Mouse (Mus musculus): ENCODE measurements around the gene Zbtb16. TPM values are rescaled to one million over a fixed set of nuclear protein-coding genes. Genes with fewer than 3 reads are reported as not detected.

Gene Zbtb16
- total and polyA plus RNA-seq, 2 experiments, result 7.2 to 24.2 TPM

DNA sequence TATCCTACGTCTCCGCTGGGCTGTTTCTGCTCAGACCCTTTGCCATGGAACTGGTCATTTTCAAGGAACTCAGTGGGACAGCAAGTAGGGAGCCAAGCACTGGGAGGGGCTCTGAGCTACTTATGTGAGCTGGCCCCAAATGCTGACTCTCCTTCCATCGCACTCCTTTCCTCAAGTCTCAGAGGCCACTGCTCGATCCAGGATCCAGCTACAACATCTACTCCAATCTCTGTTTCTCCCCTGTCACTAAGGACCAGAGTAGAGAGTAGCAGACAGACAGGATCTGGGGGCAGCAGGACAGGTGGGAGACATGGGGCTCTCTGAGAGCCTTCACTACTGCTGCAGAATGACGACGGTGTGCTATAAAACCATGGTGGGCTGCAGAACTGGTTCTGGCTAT, 91.6 kb downstream of the Zbtb16 start:
- 67% methylated on average over 6 of the region's 6 CpGs for WGBS
- peaks cover 47% of the 10 kb centered on the region for H3K4me1 ChIP-seq (ENCODE audit: control insufficient read depth, insufficient read depth, low read length)
- H3K9ac ChIP-seq (ENCODE audit: low read depth, low read length), result peak overlapping the region; percentile 68

GRCm38 (mm10) chr9:48743338-48744285, 92.4 kb downstream of the Zbtb16 start:
- Histone ChIP-seq H3K36me3 (ENCODE audit: control insufficient read depth, insufficient read depth, low read length) (peaks cover 8% of the 10 kb centered on the region; the same call in 1 of the 2 replicates), H3K4me1 (ENCODE audit: control insufficient read depth, insufficient read depth, low read length) (peaks cover 48% of the 10 kb centered on the region), H3K9ac (ENCODE audit: low read depth, low read length) (peak overlapping the region; percentile 13; the same call in 1 of the 2 replicates), H3K27me3 (ENCODE audit: control insufficient read depth, insufficient read depth, low read length) (no peaks in the 10 kb centered on the region), H3K4me3 (ENCODE audit: insufficient read depth, low read depth, low read length) (no peak overlapping the region), H3K27ac (replicated peaks; ENCODE audit: insufficient read depth, low read depth, low read length) (peak overlapping the region; percentile 98), H3K79me2 (ENCODE audit: control insufficient read depth, insufficient read depth, low read length) (peaks cover 22% of the 10 kb centered on the region; the same call in 1 of the 2 replicates)
- no peak for TF ChIP-seq POLR2A (IDR thresholded peaks at IDR 0.05; ENCODE audit: extremely low read depth, insufficient read depth, low read length)
- no peak for TF ChIP-seq CTCF (IDR thresholded peaks at IDR 0.05; ENCODE audit: low read depth, low read length)
- DNase-seq (ENCODE audit: extremely low read depth, low read depth, low spot score), result no peak
- 92% methylated on average over 11 of the region's 11 CpGs for WGBS

More for the DNA sequence above, 91.6 kb downstream of the Zbtb16 start:
- H3K27me3 ChIP-seq (ENCODE audit: control insufficient read depth, insufficient read depth, low read length), result no peaks in the 10 kb centered on the region
- no peak overlapping the region for H3K4me3 ChIP-seq (ENCODE audit: insufficient read depth, low read depth, low read length)
- H3K36me3 ChIP-seq (ENCODE audit: control insufficient read depth, insufficient read depth, low read length), result peaks cover 8% of the 10 kb centered on the region; the same call in 1 of the 2 replicates
- H3K79me2 ChIP-seq (ENCODE audit: control insufficient read depth, insufficient read depth, low read length), result peaks cover 22% of the 10 kb centered on the region; the same call in 1 of the 2 replicates
- DNase-seq (ENCODE audit: extremely low read depth, low read depth, low spot score), result no peak
- TF ChIP-seq POLR2A (IDR thresholded peaks at IDR 0.05; ENCODE audit: extremely low read depth, insufficient read depth, low read length) (no peak), CTCF (IDR thresholded peaks at IDR 0.05; ENCODE audit: low read depth, low read length) (no peak)
- H3K27ac ChIP-seq (replicated peaks; ENCODE audit: insufficient read depth, low read depth, low read length), result peak overlapping the region; percentile 98

DNA sequence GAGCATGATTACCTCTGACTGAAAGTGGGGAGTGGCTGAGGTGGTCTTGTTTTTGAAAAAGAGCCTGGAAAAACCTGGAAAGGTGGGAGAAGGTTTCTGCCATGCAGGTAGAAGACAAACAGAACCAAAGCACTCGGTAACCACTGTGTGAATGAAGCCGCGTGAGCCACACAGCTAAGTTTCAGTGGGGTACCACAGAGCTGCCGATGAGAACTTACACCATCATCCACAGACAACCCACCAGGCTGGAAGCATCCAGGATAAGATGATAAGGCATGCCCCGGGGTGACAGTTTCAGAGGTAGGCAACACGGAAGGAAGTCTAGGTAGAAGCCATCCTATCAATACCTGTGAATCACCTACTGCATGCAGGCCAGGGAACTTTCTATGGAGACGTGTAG, 93.9 kb downstream of the Zbtb16 start:
- Histone ChIP-seq H3K4me1 (ENCODE audit: control insufficient read depth, insufficient read depth, low read length) (peaks cover 40% of the 10 kb centered on the region), H3K79me2 (ENCODE audit: control insufficient read depth, insufficient read depth, low read length) (peaks cover 17% of the 10 kb centered on the region; the same call in 1 of the 2 replicates), H3K27ac (replicated peaks; ENCODE audit: insufficient read depth, low read depth, low read length) (no peak overlapping the region; the same call in 1 of the 2 replicates), H3K27me3 (ENCODE audit: control insufficient read depth, insufficient read depth, low read length) (no peaks in the 10 kb centered on the region), H3K36me3 (ENCODE audit: control insufficient read depth, insufficient read depth, low read length) (peaks cover 8% of the 10 kb centered on the region; the same call in 1 of the 2 replicates), H3K4me3 (ENCODE audit: insufficient read depth, low read depth, low read length) (no peak overlapping the region), H3K9ac (ENCODE audit: low read depth, low read length) (no peak overlapping the region)
- TF ChIP-seq POLR2A (IDR thresholded peaks at IDR 0.05; ENCODE audit: extremely low read depth, insufficient read depth, low read length) (no peak), CTCF (IDR thresholded peaks at IDR 0.05; ENCODE audit: low read depth, low read length) (no peak)
- DNase-seq (ENCODE audit: extremely low read depth, low read depth, low spot score), result no peak
- WGBS, result 95% methylated on average over 7 of the region's 7 CpGs

GRCm38 (mm10) chr9:48741433-48742077, 94.5 kb downstream of the Zbtb16 start:
- peak overlapping the region; percentile 86 for H3K27ac ChIP-seq (replicated peaks; ENCODE audit: insufficient read depth, low read depth, low read length)
- H3K4me1 ChIP-seq (ENCODE audit: control insufficient read depth, insufficient read depth, low read length), result peaks cover 40% of the 10 kb centered on the region

GRCm38 (mm10) chr9:48740732-48741255, 95.2 kb downstream of the Zbtb16 start:
- Histone ChIP-seq H3K36me3 (ENCODE audit: control insufficient read depth, insufficient read depth, low read length) (peaks cover 8% of the 10 kb centered on the region; the same call in 1 of the 2 replicates), H3K79me2 (ENCODE audit: control insufficient read depth, insufficient read depth, low read length) (peaks cover 20% of the 10 kb centered on the region; the same call in 1 of the 2 replicates), H3K9ac (ENCODE audit: low read depth, low read length) (peak overlapping the region; percentile 3; the same call in 1 of the 2 replicates), H3K27me3 (ENCODE audit: control insufficient read depth, insufficient read depth, low read length) (no peaks in the 10 kb centered on the region), H3K4me3 (ENCODE audit: insufficient read depth, low read depth, low read length) (no peak overlapping the region), H3K27ac (replicated peaks; ENCODE audit: insufficient read depth, low read depth, low read length) (peak overlapping the region; percentile 97), H3K4me1 (ENCODE audit: control insufficient read depth, insufficient read depth, low read length) (peaks cover 38% of the 10 kb centered on the region)
- DNase-seq (ENCODE audit: extremely low read depth, low read depth, low spot score), result peak; percentile 58
- WGBS, result 34% methylated on average over 4 of the region's 4 CpGs
- no peak for TF ChIP-seq POLR2A (IDR thresholded peaks at IDR 0.05; ENCODE audit: extremely low read depth, insufficient read depth, low read length)
- TF ChIP-seq CTCF (IDR thresholded peaks at IDR 0.05; ENCODE audit: low read depth, low read length), result no peak

More at GRCm38 (mm10) chr9:48741433-48742077, 94.5 kb downstream of the Zbtb16 start:
- no peak for TF ChIP-seq CTCF (IDR thresholded peaks at IDR 0.05; ENCODE audit: low read depth, low read length)
- TF ChIP-seq POLR2A (IDR thresholded peaks at IDR 0.05; ENCODE audit: extremely low read depth, insufficient read depth, low read length), result no peak
- DNase-seq (ENCODE audit: extremely low read depth, low read depth, low spot score), result no peak
- Histone ChIP-seq H3K4me3 (ENCODE audit: insufficient read depth, low read depth, low read length) (no peak overlapping the region), H3K27me3 (ENCODE audit: control insufficient read depth, insufficient read depth, low read length) (no peaks in the 10 kb centered on the region), H3K9ac (ENCODE audit: low read depth, low read length) (no peak overlapping the region), H3K79me2 (ENCODE audit: control insufficient read depth, insufficient read depth, low read length) (peaks cover 20% of the 10 kb centered on the region; the same call in 1 of the 2 replicates), H3K36me3 (ENCODE audit: control insufficient read depth, insufficient read depth, low read length) (peaks cover 8% of the 10 kb centered on the region; the same call in 1 of the 2 replicates)
- 89% methylated on average over 14 of the region's 14 CpGs for WGBS
